Mouse (Mus musculus): Measurements from ENCODE around the gene Atg5. TPM values are rescaled to one million over a fixed set of nuclear protein-coding genes. Genes with fewer than 3 reads are reported as not detected.

The Atg5 gene
- polyA plus RNA-seq, 1 experiment from 2014 or later = 45.7 TPM

GRCm38 (mm10) chr10:44340928-44341327 lies 72.8 kb downstream of the Atg5 start:
- no peak overlapping the region for H3K4me2 ChIP-seq
- no peak overlapping the region for H3K27ac ChIP-seq
- no peaks in the 10 kb centered on the region for H3K36me3 ChIP-seq (replicated peaks)
- 50% methylated on average over 4 of the region's 4 CpGs for WGBS
- H3K4me1 ChIP-seq = no peaks in the 10 kb centered on the region; the same call in 1 of the 2 replicates
- H3K9me3 ChIP-seq = no peaks in the 10 kb centered on the region
- no peak overlapping the region for H3K4me3 ChIP-seq
- H3K27me3 ChIP-seq (replicated peaks) = no peaks in the 10 kb centered on the region
- no peak overlapping the region for H3K9ac ChIP-seq
- ATAC-seq (replicated peaks) = peak; percentile 74; the same call in 1 of the 2 replicates

DNA sequence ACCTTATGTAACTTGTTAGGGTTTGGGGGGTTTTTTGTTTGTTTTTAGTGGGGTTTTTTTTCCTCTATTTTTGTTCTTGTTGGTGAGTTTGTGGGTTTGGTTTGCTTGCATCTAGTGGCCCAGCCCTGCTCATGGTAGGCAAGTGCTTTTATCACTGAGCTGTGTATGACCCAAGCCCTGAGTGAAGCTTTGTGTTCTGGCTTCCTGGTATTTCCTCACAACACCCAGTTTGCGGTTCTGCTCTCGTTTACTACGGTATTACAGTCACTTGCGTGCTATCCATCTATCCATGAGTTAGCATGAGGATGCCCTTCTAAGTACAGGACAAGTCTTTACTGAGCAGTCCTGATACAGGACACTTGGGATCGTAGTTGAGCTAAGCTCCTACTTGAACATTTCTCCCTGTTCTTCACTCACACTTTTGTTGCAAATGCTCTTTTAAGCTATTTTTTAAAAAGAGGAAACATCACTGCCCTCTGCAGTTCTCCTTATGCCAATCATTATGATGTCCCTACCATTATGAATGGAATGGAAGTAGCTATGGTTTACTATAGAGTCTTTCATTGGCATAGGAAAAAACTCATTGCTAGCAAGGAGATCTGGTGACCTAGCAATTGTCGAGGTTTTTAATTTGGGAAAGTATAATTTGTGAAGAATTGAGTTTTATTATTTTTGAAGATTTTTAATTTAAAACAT lies 73.8 kb downstream of the Atg5 start:
- H3K9ac ChIP-seq = no peak overlapping the region
- no peak overlapping the region for H3K4me3 ChIP-seq
- H3K27ac ChIP-seq = no peak overlapping the region
- no peaks in the 10 kb centered on the region for H3K27me3 ChIP-seq (replicated peaks)
- H3K36me3 ChIP-seq (replicated peaks) = no peaks in the 10 kb centered on the region
- H3K4me1 ChIP-seq = no peaks in the 10 kb centered on the region; the same call in 1 of the 2 replicates
- no peak overlapping the region for H3K4me2 ChIP-seq
- no peaks in the 10 kb centered on the region for H3K9me3 ChIP-seq
- no peak for ATAC-seq (replicated peaks)
- WGBS = 92% methylated on average over 6 of the region's 6 CpGs

GRCm38 (mm10) chr10:44343351-44343750 lies 75.2 kb downstream of the Atg5 start:
- Histone ChIP-seq H3K9me3 (no peaks in the 10 kb centered on the region), H3K4me2 (no peak overlapping the region), H3K4me1 (no peaks in the 10 kb centered on the region; the same call in 1 of the 2 replicates), H3K27ac (no peak overlapping the region), H3K4me3 (no peak overlapping the region), H3K9ac (no peak overlapping the region), H3K27me3 (replicated peaks) (no peaks in the 10 kb centered on the region), H3K36me3 (replicated peaks) (no peaks in the 10 kb centered on the region)
- WGBS = 90% methylated on average over 3 of the region's 3 CpGs
- no peak for ATAC-seq (replicated peaks)

DNA sequence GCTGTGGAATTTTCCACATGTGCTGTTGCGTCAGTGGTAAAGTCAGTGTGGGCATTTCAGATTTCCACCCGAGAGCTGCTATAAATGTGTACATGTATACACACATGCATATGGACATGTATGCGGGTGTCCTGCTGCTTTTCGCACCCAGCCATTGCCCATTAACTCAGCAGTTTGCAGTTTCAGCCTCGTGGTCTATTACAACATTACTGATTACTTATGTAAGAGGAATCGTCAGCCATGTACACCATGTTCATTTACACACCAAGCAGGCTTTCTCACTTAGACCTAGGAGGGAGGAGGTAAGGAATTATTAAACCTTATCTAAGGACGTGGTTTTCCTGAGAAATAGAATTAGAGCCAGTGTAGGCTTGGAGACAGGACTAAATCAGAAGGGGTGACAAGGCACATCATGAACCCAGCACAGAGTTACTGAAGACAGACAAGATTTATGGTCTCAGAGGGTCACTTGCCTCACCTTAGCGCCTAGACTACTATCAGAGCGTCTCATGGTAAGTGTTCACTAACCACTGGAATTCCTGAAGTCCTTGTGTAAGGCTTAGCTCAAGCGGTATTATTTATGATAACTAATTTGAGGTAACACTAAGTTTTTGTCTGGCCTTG lies 79.5 kb downstream of the Atg5 start:
- no peak for ATAC-seq (replicated peaks)
- WGBS = 94% methylated on average over 10 of the region's 10 CpGs

DNA sequence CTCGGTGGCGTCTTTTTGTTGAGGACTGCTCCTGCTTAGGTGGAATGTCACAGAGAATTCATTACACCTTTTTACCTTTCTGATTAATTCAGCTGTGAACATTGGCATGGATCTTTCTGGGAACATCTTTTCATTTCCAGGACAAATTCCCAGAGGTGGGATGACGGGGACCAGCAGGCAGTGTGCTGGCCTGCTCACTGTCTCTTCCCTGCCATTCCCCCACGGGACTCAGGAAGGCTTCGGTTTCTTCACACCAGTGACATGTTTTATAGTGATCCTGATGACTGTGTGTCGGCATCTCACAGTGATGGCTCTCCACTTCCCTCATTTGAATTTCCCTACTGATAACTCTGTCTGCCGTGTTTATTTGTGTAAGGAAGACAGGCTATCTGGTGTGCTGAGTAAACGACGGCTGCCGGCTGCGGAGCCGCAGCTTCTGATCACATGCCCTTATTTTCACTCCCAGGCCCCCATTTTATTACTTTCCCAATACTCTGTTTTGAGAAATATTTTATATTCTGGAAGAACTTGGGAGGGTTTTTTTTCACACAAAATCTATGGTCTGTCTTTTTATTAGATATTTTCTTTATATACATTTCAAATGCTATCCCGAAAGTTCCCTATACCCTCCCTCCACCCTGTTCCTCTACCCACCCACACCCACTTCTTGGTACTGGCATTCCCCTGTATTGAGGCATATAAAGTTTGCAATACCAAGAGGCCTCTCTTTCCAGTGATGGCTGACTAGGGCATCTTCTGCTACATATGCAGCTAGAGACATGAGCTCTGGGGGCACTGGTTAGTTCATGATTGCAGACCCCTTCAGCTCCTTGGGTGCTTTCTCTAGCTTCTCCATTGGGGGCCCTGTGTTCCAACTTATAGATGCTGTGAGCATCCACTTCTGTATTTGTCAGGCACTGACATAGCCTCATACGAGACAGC lies 80.6 kb downstream of the Atg5 start:
- no peak overlapping the region for H3K4me2 ChIP-seq
- H3K9me3 ChIP-seq = no peaks in the 10 kb centered on the region
- no peaks in the 10 kb centered on the region for H3K27me3 ChIP-seq (replicated peaks)
- H3K9ac ChIP-seq = no peak overlapping the region
- 66% methylated on average over 14 of the region's 14 CpGs for WGBS
- H3K27ac ChIP-seq = no peak overlapping the region
- no peaks in the 10 kb centered on the region for H3K36me3 ChIP-seq (replicated peaks)
- no peaks in the 10 kb centered on the region for H3K4me1 ChIP-seq
- no peak overlapping the region for H3K4me3 ChIP-seq
- ATAC-seq (replicated peaks) = 0 out of 2 replicates have a peak, but pooled peaks have one; percentile 37

More for the DNA sequence above, 79.5 kb downstream of the Atg5 start:
- Histone ChIP-seq H3K4me3 (no peak overlapping the region), H3K36me3 (replicated peaks) (no peaks in the 10 kb centered on the region), H3K9me3 (no peaks in the 10 kb centered on the region), H3K27me3 (replicated peaks) (no peaks in the 10 kb centered on the region), H3K4me2 (no peak overlapping the region), H3K9ac (no peak overlapping the region), H3K4me1 (no peaks in the 10 kb centered on the region), H3K27ac (no peak overlapping the region)

DNA sequence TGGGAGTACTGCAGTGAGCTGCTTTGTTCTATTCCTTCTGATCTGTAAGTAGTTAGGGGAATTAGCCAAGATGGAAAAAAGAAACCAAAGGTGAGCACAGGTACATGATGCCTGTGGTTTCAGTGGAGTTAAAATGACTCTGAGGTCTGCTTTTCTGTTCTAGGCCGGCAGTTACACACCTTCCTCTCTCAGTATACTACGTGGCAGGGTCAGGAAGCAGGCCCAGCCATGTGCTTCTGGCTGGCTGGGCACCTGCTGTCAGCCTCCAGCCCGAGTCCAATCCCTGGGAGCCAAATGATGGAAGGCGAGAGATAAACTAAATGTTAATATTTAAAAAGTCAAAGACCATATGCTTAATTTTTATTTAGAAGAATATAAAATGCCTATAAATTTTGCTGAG lies 85.3 kb downstream of the Atg5 start:
- 76% methylated on average over 4 of the region's 4 CpGs for WGBS
- H3K27me3 ChIP-seq (replicated peaks) = no peaks in the 10 kb centered on the region

DNA sequence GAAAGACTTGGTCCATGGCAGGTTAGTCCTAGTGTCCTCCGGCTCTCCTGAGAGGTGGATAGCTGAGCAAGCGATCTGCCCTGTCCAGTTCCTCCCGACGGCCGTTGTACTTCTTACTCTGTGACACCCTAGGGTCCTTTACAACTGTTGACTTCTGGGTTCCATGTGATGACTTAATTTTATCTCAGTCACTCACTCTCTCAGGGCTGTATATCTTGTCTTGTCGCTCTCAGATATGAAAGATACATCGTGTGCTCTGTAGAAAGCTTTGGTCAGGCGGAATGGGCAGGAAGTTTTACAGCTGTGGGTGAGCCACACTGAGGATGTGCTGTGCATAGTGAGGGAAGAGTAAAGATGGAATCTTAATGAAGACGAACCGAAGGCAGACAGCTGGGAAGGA lies 86.2 kb downstream of the Atg5 start:
- no peak for ATAC-seq (replicated peaks)
- H3K4me1 ChIP-seq = peaks cover 4% of the 10 kb centered on the region; the same call in 1 of the 2 replicates

More for the DNA sequence above, 85.3 kb downstream of the Atg5 start:
- H3K4me3 ChIP-seq = no peak overlapping the region
- no peak for ATAC-seq (replicated peaks)
- H3K4me2 ChIP-seq = no peak overlapping the region
- H3K4me1 ChIP-seq = peaks cover 4% of the 10 kb centered on the region; the same call in 1 of the 2 replicates
- H3K27ac ChIP-seq = no peak overlapping the region
- no peaks in the 10 kb centered on the region for H3K36me3 ChIP-seq (replicated peaks)
- no peak overlapping the region for H3K9ac ChIP-seq
- H3K9me3 ChIP-seq = no peaks in the 10 kb centered on the region

DNA sequence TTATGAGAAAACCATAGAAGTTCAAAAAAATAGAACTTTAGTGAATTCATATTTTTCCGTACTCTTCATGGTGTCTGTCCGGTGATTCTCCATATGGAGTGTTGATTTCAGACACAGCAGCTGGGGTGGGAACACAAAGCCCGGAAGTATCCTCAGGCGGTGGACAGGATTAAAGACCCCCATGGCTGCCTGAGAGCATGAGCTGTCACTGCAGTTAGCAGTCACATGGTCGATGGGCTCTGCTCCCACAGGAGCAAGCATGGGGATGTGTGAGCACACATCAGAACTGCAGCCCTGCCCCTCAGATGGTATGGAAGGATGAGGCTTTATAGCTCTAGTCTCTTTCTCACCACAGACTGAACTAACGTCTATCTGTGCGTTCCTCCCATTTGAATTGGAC lies 87.1 kb downstream of the Atg5 start:
- H3K36me3 ChIP-seq (replicated peaks) = no peaks in the 10 kb centered on the region
- H3K27me3 ChIP-seq (replicated peaks) = no peaks in the 10 kb centered on the region
- H3K4me3 ChIP-seq = no peak overlapping the region
- peak; percentile 48; the same call in 1 of the 2 replicates for ATAC-seq (replicated peaks)
- H3K27ac ChIP-seq = no peak overlapping the region
- WGBS = 53% methylated on average over 7 of the region's 7 CpGs
- peaks cover 4% of the 10 kb centered on the region; the same call in 1 of the 2 replicates for H3K4me1 ChIP-seq
- no peaks in the 10 kb centered on the region for H3K9me3 ChIP-seq
- H3K4me2 ChIP-seq = no peak overlapping the region
- no peak overlapping the region for H3K9ac ChIP-seq

More for the DNA sequence above, 86.2 kb downstream of the Atg5 start:
- Histone ChIP-seq H3K4me2 (no peak overlapping the region), H3K27me3 (replicated peaks) (no peaks in the 10 kb centered on the region), H3K27ac (no peak overlapping the region), H3K9ac (no peak overlapping the region), H3K36me3 (replicated peaks) (no peaks in the 10 kb centered on the region), H3K4me3 (no peak overlapping the region), H3K9me3 (no peaks in the 10 kb centered on the region)
- 80% methylated on average over 10 of the region's 10 CpGs for WGBS

- Histone ChIP-seq H3K9ac (no peak overlapping the region), H3K4me1 (peaks cover 4% of the 10 kb centered on the region; the same call in 1 of the 2 replicates), H3K4me3 (no peak overlapping the region), H3K36me3 (replicated peaks) (no peaks in the 10 kb centered on the region), H3K4me2 (no peak overlapping the region), H3K27ac (no peak overlapping the region), H3K27me3 (replicated peaks) (no peaks in the 10 kb centered on the region), H3K9me3 (no peaks in the 10 kb centered on the region)
- no peak for ATAC-seq (replicated peaks)
- WGBS = 98% methylated on average over 5 of the region's 5 CpGs
Measured at GRCm38 (mm10) chr10:44356625-44357024, 88.5 kb downstream of the Atg5 start.

DNA sequence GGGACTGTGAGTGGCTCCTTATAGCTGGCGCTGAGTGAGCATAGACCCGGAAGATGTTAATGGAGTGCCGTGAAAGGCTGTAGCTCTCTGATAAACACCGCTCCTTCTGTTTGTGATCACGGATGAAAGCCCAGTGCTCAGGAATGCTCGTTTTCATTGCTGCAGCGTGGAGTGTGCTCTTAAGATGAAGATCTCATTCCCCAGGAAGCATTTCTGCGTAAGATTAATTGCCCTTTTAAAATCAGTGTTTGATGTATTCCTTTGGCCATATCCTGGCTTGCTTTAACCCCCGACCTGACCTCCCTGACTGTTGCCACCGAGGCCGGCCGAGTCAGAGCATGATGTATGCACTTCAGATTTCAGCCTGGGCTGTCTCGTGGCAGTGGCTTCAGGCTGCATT lies 89.2 kb downstream of the Atg5 start:
- no peak overlapping the region for H3K4me2 ChIP-seq
- no peak for ATAC-seq (replicated peaks)
- no peak overlapping the region for H3K27ac ChIP-seq
- WGBS = 36% methylated on average over 13 of the region's 13 CpGs
- H3K9me3 ChIP-seq = no peaks in the 10 kb centered on the region
- no peak overlapping the region for H3K9ac ChIP-seq
- H3K36me3 ChIP-seq (replicated peaks) = no peaks in the 10 kb centered on the region
- no peaks in the 10 kb centered on the region for H3K27me3 ChIP-seq (replicated peaks)
- H3K4me1 ChIP-seq = peaks cover 4% of the 10 kb centered on the region; the same call in 1 of the 2 replicates
- H3K4me3 ChIP-seq = no peak overlapping the region

DNA sequence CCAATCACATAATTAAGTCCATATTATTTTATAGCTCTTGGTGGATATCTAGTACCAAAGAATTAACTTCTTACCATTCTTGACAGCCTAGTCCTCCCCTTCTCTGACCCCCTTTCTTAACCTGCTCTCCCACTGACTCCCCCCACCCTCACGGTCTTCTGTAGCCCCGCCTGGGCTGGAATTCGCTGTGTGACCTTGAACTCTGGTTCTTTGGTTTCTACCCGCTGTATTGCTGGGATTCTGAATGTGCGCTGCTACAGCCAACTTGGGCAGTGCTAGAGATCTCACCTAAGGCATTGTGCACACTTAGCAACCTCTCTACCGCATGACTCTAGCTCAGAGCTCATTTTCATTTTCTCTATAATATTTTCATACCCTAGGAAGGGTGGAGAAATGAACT lies 90.7 kb downstream of the Atg5 start:
- 87% methylated on average over 6 of the region's 6 CpGs for WGBS
- H3K36me3 ChIP-seq (replicated peaks) = no peaks in the 10 kb centered on the region
- no peak overlapping the region for H3K9ac ChIP-seq
- H3K27me3 ChIP-seq (replicated peaks) = no peaks in the 10 kb centered on the region
- no peak overlapping the region for H3K4me3 ChIP-seq
- peaks cover 4% of the 10 kb centered on the region; the same call in 1 of the 2 replicates for H3K4me1 ChIP-seq
- no peaks in the 10 kb centered on the region for H3K9me3 ChIP-seq
- no peak overlapping the region for H3K4me2 ChIP-seq
- no peak for ATAC-seq (replicated peaks)
- H3K27ac ChIP-seq = no peak overlapping the region

GRCm38 (mm10) chr10:44360632-44361031 lies 92.5 kb downstream of the Atg5 start:
- Histone ChIP-seq H3K36me3 (replicated peaks) (no peaks in the 10 kb centered on the region), H3K27ac (no peak overlapping the region), H3K9ac (no peak overlapping the region), H3K4me1 (0 out of 2 replicates have a peak, but pooled peaks cover 4% of the 10 kb centered on the region), H3K4me3 (no peak overlapping the region), H3K9me3 (no peaks in the 10 kb centered on the region), H3K4me2 (no peak overlapping the region), H3K27me3 (replicated peaks) (no peaks in the 10 kb centered on the region)
- 86% methylated on average over 11 of the region's 11 CpGs for WGBS
- no peak for ATAC-seq (replicated peaks)
